Mouse (Mus musculus) CH12.LX (cell line): Measurements from ENCODE around the gene Cdk14. TPM values are rescaled to one million over a fixed set of nuclear protein-coding genes. Genes with fewer than 3 reads are reported as not detected.

Experiments used
- DNase-seq: peaks from one replicate; pipeline ENCODE4 v3.0.0-alpha.2; 2013; ENCODE audit errors: extremely low read depth
- H3K27ac ChIP-seq: 2 replicates; pipeline ENCODE4 v1.5.1; 2012; ENCODE audit warnings: low read depth, mild to moderate bottlenecking, control low read depth, moderate library complexity; ENCODE audit not compliant: insufficient read depth
- H3K27me3 ChIP-seq: replicated peaks from 2 replicates; pipeline ENCODE3; 2012; ENCODE audit warnings: inconsistent platforms
- H3K36me3 ChIP-seq, 2 experiments: replicated peaks in 1 of 2; 2 replicates each; pipeline versions ENCODE3 to v1.6.1; 2012; ENCODE audit warnings: inconsistent platforms in 1 of 2, low read length in 1 of 2, mild to moderate bottlenecking in 1 of 2, mixed read lengths in 1 of 2, moderate library complexity in 1 of 2; ENCODE audit not compliant: control insufficient read depth in 1 of 2, insufficient read depth in 1 of 2
- H3K4me1 ChIP-seq, 2 experiments: 2 replicates each; pipeline ENCODE4 v1.6.1; 2012; ENCODE audit warnings: inconsistent platforms in 1 of 2, moderate library complexity in 1 of 2; ENCODE audit not compliant: insufficient read depth in 2 of 2, control insufficient read depth in 1 of 2
- H3K4me2 ChIP-seq: 2 replicates; pipeline ENCODE4 v1.6.1; 2012; ENCODE audit warnings: low read depth, mild to moderate bottlenecking, control low read depth; ENCODE audit not compliant: poor library complexity, insufficient read depth, severe bottlenecking
- H3K4me3 ChIP-seq, 3 experiments: fragments of 150-350 bp in 1 of 3; sonication (generic) in 1 of 3; replicated peaks in 1 of 3; 2 replicates each; pipeline versions ENCODE3 to v1.5.1; 2011 to 2012; ENCODE audit warnings: low read depth in 2 of 3, low read length in 2 of 3, mild to moderate bottlenecking in 2 of 3, moderate library complexity in 2 of 3, control low read depth in 1 of 3, improper control_type of control experiment in 1 of 3, inconsistent platforms in 1 of 3, mixed read lengths in 1 of 3; ENCODE audit not compliant: poor library complexity in 1 of 3
- H3K79me2 ChIP-seq: replicated peaks from 2 replicates; pipeline ENCODE4 v1.6.1; 2012; ENCODE audit warnings: mild to moderate bottlenecking, moderate library complexity; ENCODE audit not compliant: control insufficient read depth, poor library complexity, insufficient read depth, severe bottlenecking; ENCODE audit errors: extremely low read depth
- H3K9ac ChIP-seq: 2 replicates; pipeline ENCODE4 v1.6.1; 2012; ENCODE audit warnings: low read depth, mild to moderate bottlenecking, control low read depth, moderate library complexity; ENCODE audit not compliant: insufficient read depth
- H3K9me3 ChIP-seq: replicated peaks from 2 replicates; pipeline ENCODE3; 2012; ENCODE audit warnings: low read length, inconsistent platforms, mixed read lengths
- BHLHE40 ChIP-seq: IDR thresholded peaks from 2 replicates; pipeline ENCODE4 v1.6.1; 2011; ENCODE audit warnings: mild to moderate bottlenecking, low read depth, low read length, improper control_type of control experiment
- CTCF ChIP-seq, 2 experiments: IDR thresholded peaks in 1 of 2; conservative IDR thresholded peaks in 1 of 2; 2 replicates each; pipeline ENCODE4 v1.5.1; 2011 to 2012; ENCODE audit warnings: low read depth in 2 of 2, low read length in 2 of 2, improper control_type of control experiment in 1 of 2, inconsistent platforms in 1 of 2, mild to moderate bottlenecking in 1 of 2, moderate library complexity in 1 of 2
- E2F4 ChIP-seq: IDR thresholded peaks from 2 replicates; pipeline ENCODE4 v1.6.1; 2011; ENCODE audit warnings: low read depth, low read length, improper control_type of control experiment; ENCODE audit not compliant: insufficient replicate concordance
- ELF1 ChIP-seq: IDR thresholded peaks from 2 replicates; pipeline ENCODE4 v1.6.1; 2014; ENCODE audit warnings: low read depth, mild to moderate bottlenecking, inconsistent platforms, low read length, improper control_type of control experiment
- HCFC1 ChIP-seq: IDR thresholded peaks from 2 replicates; pipeline ENCODE4 v1.6.1; 2012; ENCODE audit warnings: low read depth, mild to moderate bottlenecking, inconsistent platforms, low read length, improper control_type of control experiment
- MAFK ChIP-seq: IDR thresholded peaks from 2 replicates; pipeline ENCODE4 v1.6.1; 2011; ENCODE audit warnings: low read length, improper control_type of control experiment; ENCODE audit not compliant: insufficient replicate concordance
- MEF2A ChIP-seq: IDR thresholded peaks from 2 replicates; pipeline ENCODE4 v1.6.1; 2014; ENCODE audit warnings: low read depth, mild to moderate bottlenecking, inconsistent platforms, low read length, improper control_type of control experiment, borderline replicate concordance
- NELFE ChIP-seq: IDR thresholded peaks from 2 replicates; pipeline ENCODE4 v1.6.1; 2011; ENCODE audit warnings: low read depth, low read length, improper control_type of control experiment
- NRF1 ChIP-seq: IDR thresholded peaks from 2 replicates; pipeline ENCODE4 v1.6.1; 2014; ENCODE audit warnings: low read depth, mild to moderate bottlenecking, inconsistent platforms, low read length, improper control_type of control experiment, moderate library complexity
- PAX5 ChIP-seq: IDR thresholded peaks from 2 replicates; pipeline ENCODE4 v1.6.1; 2012; ENCODE audit warnings: low read length, inconsistent platforms, mixed read lengths
- POLR2A ChIP-seq: IDR thresholded peaks from 2 replicates; pipeline ENCODE4 v1.6.1; 2011; ENCODE audit warnings: low read depth, mild to moderate bottlenecking, improper control_type of control experiment, low read length
- POLR2AphosphoS2 ChIP-seq: IDR thresholded peaks from 2 replicates; pipeline ENCODE4 v1.6.1; 2011; ENCODE audit warnings: low read depth, low read length, improper control_type of control experiment
- RAD21 ChIP-seq: IDR thresholded peaks from 2 replicates; pipeline ENCODE4 v1.6.1; 2011; ENCODE audit warnings: low read depth, mild to moderate bottlenecking, low read length, improper control_type of control experiment, moderate library complexity
- RCOR1 ChIP-seq: conservative IDR thresholded peaks from 2 replicates; pipeline ENCODE4 v1.6.1; 2012; ENCODE audit warnings: low read depth, mild to moderate bottlenecking, inconsistent platforms, low read length, improper control_type of control experiment
- SIN3A ChIP-seq: IDR thresholded peaks from 2 replicates; pipeline ENCODE4 v1.6.1; 2012; ENCODE audit warnings: low read length, improper control_type of control experiment, inconsistent platforms
- SMC3 ChIP-seq: IDR thresholded peaks from 2 replicates; pipeline ENCODE4 v1.6.1; 2011; ENCODE audit warnings: low read depth, low read length, improper control_type of control experiment
- TCF12 ChIP-seq: IDR thresholded peaks from 2 replicates; pipeline ENCODE4 v1.6.1; 2014; ENCODE audit warnings: low read depth, mild to moderate bottlenecking, inconsistent platforms, low read length, improper control_type of control experiment
- USF1 ChIP-seq: IDR thresholded peaks from 2 replicates; pipeline ENCODE4 v1.6.1; 2014; ENCODE audit warnings: low read depth, mild to moderate bottlenecking, inconsistent platforms, low read length, improper control_type of control experiment
- ZKSCAN1 ChIP-seq: IDR thresholded peaks from 2 replicates; pipeline ENCODE4 v1.6.1; 2012; ENCODE audit warnings: low read depth, inconsistent platforms, low read length, improper control_type of control experiment, borderline replicate concordance
- ZNF384 ChIP-seq: IDR thresholded peaks from 2 replicates; pipeline ENCODE4 v1.6.1; 2012; ENCODE audit warnings: low read depth, low read length, improper control_type of control experiment, inconsistent platforms
- dilution Hi-C: fragments of 300-500 bp; cut with MboI; formaldehyde crosslinking; loops from 2 replicates; pipeline ENCODE4 v1.14.3; 2020; ENCODE audit warnings: low sequenced_read_pairs; ENCODE audit not compliant: extremely low pct_unique_long_range_greater_than_20kb, extremely low pct_ligation_motif_present
- in situ Hi-C: fragments of 300-500 bp; cut with MboI; formaldehyde crosslinking; loops from 3 replicates; pipeline ENCODE4 v1.14.3; 2019; ENCODE audit warnings: low sequenced_read_pairs, low pct_ligation_motif_present, low pct_unique_long_range_greater_than_20kb, mixed read lengths
- polyA plus RNA-seq: library from polyadenylated mRNA; unstranded; fragments of >175 nt; gene quantifications from 2 replicates; pipeline ENCODE4 v1.2.1, GENCODE M21; 2012; ENCODE audit warnings: low read depth; ENCODE audit not compliant: insufficient read length
- total RNA-seq, 2 experiments: library from RNA; depleted of rRNA; stranded (reverse); fragments of 300-350 nt in 1 of 2; fragments of >200 nt in 1 of 2; gene quantifications; 2 replicates each; pipeline ENCODE4 v1.2.3; 2012 to 2014

Gene Cdk14
- total and polyA plus RNA-seq, 3 experiments, result 3.7 to 12.0 (median 8.9) TPM

DNA sequence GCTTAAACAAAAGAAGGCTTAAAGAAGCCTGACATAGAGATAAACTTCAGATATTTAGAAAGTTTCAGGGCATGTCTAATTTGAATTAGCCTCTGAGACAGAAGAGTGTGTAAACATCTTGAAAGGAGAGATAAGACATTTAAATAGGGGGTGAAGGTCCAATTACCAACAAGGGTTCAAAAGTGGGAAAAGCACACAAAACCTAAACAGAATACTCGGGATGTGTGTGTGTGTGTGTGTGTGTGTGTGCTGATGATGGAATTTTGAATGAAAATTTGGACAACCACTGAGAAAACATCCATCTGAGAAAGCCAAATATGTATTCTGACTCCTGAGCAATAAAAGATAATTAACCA, 208.4 kb downstream of the Cdk14 start:
- Histone ChIP-seq H3K4me2 (no peak overlapping the region), H3K27ac (no peak overlapping the region), H3K27me3 (no peaks in the 10 kb centered on the region), H3K79me2 (no peaks in the 10 kb centered on the region), H3K4me1 (peaks cover 0 to under 1% of the 10 kb centered on the region in 2 experiments; a peak in 1 of 4 replicates), H3K4me3 (no peak overlapping the region), H3K9ac (no peak overlapping the region), H3K36me3 (peaks cover 0 to 4% of the 10 kb centered on the region in 2 experiments), H3K9me3 (no peaks in the 10 kb centered on the region)
- TF ChIP-seq NELFE, result no peak
- no peak for TF ChIP-seq ZNF384
- TF ChIP-seq SMC3, result no peak
- TF ChIP-seq ZKSCAN1, result no peak
- TF ChIP-seq NRF1, result no peak
- TF ChIP-seq MAFK, result no peak
- TF ChIP-seq POLR2A, result no peak
- no peak for TF ChIP-seq PAX5
- no peak for TF ChIP-seq TCF12
- TF ChIP-seq POLR2AphosphoS2, result no peak
- no peak for TF ChIP-seq USF1
- TF ChIP-seq CTCF (conservative IDR thresholded peaks at IDR 0.05 in 1 of 2, IDR thresholded peaks at IDR 0.05 in 1 of 2; ENCODE audit: low read depth in 2 of 2, low read length in 2 of 2), result no peak
- in situ Hi-C loops, result no loop called here
- DNase-seq, result no peak
- dilution Hi-C loops, result no loop called here

DNA sequence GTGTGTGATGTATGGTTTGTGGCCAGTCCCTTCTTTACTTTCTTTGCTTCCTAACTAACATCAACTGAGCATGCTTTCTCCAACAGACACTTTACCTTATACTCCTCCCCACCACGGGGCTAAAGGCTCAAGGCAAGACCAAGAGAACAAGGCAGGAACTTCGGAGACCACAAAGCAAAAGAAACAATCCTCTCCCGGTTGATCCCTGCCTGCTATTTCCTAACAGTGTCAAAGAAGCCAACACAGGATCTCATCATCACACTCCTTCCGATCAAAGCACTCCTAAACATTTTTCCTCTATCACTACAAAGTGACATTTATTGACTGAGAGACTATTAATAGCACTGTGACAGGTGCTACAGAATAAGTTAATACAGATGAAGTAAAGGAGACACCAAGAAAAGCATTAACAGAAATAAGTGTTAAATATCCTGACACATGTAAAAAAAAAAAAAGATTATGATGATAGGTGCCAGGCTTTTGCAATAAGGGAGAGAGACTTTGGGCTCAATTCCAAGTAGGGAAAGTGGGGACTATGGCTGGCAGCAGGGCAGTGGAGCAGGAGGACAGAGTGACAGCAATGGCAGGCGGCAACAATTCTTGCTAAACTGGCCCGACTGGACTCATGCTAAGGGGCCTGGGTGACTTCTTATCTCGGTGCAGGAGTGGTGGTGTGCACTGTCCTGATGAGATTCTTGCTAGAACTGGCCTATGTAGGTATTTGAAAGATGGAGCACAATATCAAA, 208.9 kb downstream of the Cdk14 start:
- in situ Hi-C loops, result no loop called here
- Histone ChIP-seq H3K27me3 (no peaks in the 10 kb centered on the region), H3K9me3 (no peaks in the 10 kb centered on the region), H3K4me1 (peaks cover 0 to 6% of the 10 kb centered on the region in 2 experiments; a peak in 2 of 4 replicates), H3K4me3 (no peak overlapping the region), H3K27ac (no peak overlapping the region), H3K4me2 (no peak overlapping the region), H3K36me3 (peaks cover 0 to 4% of the 10 kb centered on the region in 2 experiments), H3K79me2 (no peaks in the 10 kb centered on the region), H3K9ac (no peak overlapping the region)
- dilution Hi-C loops, result no loop called here
- no peak for DNase-seq
- no peak for TF ChIP-seq E2F4
- no peak for TF ChIP-seq USF1
- no peak for TF ChIP-seq BHLHE40
- no peak for TF ChIP-seq ZNF384
- TF ChIP-seq MEF2A, result no peak
- no peak for TF ChIP-seq SIN3A
- no peak for TF ChIP-seq HCFC1
- no peak for TF ChIP-seq RAD21
- no peak for TF ChIP-seq ELF1
- TF ChIP-seq CTCF (conservative IDR thresholded peaks at IDR 0.05 in 1 of 2, IDR thresholded peaks at IDR 0.05 in 1 of 2; ENCODE audit: low read depth in 2 of 2, low read length in 2 of 2), result no peak
- no peak for TF ChIP-seq RCOR1
